Mouse (Mus musculus) testis, postnatal 14 days (tissue): ENCODE results near the gene Bmi1.
A peak's percentile ranks its signal among the peaks of the same experiment; 100 is the strongest.

ENCODE experiments used
- DNase-seq: peaks from one replicate; pipeline ENCODE4 v3.0.0; 2021; ENCODE audit warnings: low spot score

The Bmi1 gene

GRCm38 (mm10) chr2:18688286-18688685 is 11.5 kb downstream of the Bmi1 start:
- no peak for DNase-seq

- DNase-seq: peak; percentile 87
Observed at GRCm38 (mm10) chr2:18688708-18689063, 11.9 kb downstream of the Bmi1 start.

- DNase-seq: peak; percentile 68
Observed at GRCm38 (mm10) chr2:18689064-18689921, 12.5 kb downstream of the Bmi1 start.

GRCm38 (mm10) chr2:18690055-18690691 is 13.4 kb downstream of the Bmi1 start:
- peak; percentile 66 for DNase-seq

GRCm38 (mm10) chr2:18690756-18691155 is 13.9 kb downstream of the Bmi1 start:
- DNase-seq: no peak

GRCm38 (mm10) chr2:18692031-18692430 is 15.2 kb downstream of the Bmi1 start:
- DNase-seq: no peak

GRCm38 (mm10) chr2:18692548-18692947 is 15.7 kb downstream of the Bmi1 start:
- DNase-seq: no peak

- DNase-seq: no peak
Observed at GRCm38 (mm10) chr2:18693491-18693870, 16.7 kb downstream of the Bmi1 start.

- peak; percentile 81 for DNase-seq
Observed at GRCm38 (mm10) chr2:18693871-18694610, 17.2 kb downstream of the Bmi1 start, which contains the start of gene Spag6. Gene Spag6 (plus strand): TSS chr2:18694032.

- no peak for DNase-seq
Observed at GRCm38 (mm10) chr2:18694611-18694950, 17.8 kb downstream of the Bmi1 start.

GRCm38 (mm10) chr2:18695163-18695562 is 18.3 kb downstream of the Bmi1 start:
- no peak for DNase-seq

- DNase-seq: no peak
Observed at GRCm38 (mm10) chr2:18695629-18696150, 18.9 kb downstream of the Bmi1 start.

- no peak for DNase-seq
Observed at GRCm38 (mm10) chr2:18697591-18698244, 20.9 kb downstream of the Bmi1 start.

- peak; percentile 23 for DNase-seq
Observed at GRCm38 (mm10) chr2:18698663-18699385, 22.0 kb downstream of the Bmi1 start.

GRCm38 (mm10) chr2:18699401-18699990 is 22.7 kb downstream of the Bmi1 start:
- DNase-seq: no peak

GRCm38 (mm10) chr2:18710356-18710755 is 33.5 kb downstream of the Bmi1 start:
- no peak for DNase-seq

- no peak for DNase-seq
Observed at GRCm38 (mm10) chr2:18713071-18713470, 36.3 kb downstream of the Bmi1 start.

GRCm38 (mm10) chr2:18714337-18714736 is 37.5 kb downstream of the Bmi1 start:
- DNase-seq: no peak

- DNase-seq: no peak
Observed at GRCm38 (mm10) chr2:18718521-18718920, 41.7 kb downstream of the Bmi1 start.

GRCm38 (mm10) chr2:18722208-18722830 is 45.5 kb downstream of the Bmi1 start:
- DNase-seq: no peak

GRCm38 (mm10) chr2:18724462-18724861 is 47.6 kb downstream of the Bmi1 start:
- no peak for DNase-seq
